Mouse (Mus musculus) lung, adult 2 months (tissue): ENCODE measurements around the gene Fam166a. TPM values are rescaled to one million over a fixed set of nuclear protein-coding genes. Genes with fewer than 3 reads are reported as not detected.
A peak's percentile ranks its signal among the peaks of the same experiment; 100 is the strongest.

Source experiments
- DNase-seq: peaks from one replicate; pipeline ENCODE4 v3.0.0; 2022
- H3K4me1 ChIP-seq: fragments of 200-500 bp; 2 replicates; pipeline ENCODE4 v1.6.1; 2011; ENCODE audit warnings: low read length; ENCODE audit not compliant: control insufficient read depth, insufficient read depth
- H3K4me3 ChIP-seq: fragments of 200-500 bp; replicated peaks from 2 replicates; pipeline ENCODE3; 2011; ENCODE audit warnings: low read depth, mild to moderate bottlenecking, control low read depth, low read length; ENCODE audit errors: extremely low read depth
- CTCF ChIP-seq: fragments of 200-500 bp; IDR thresholded peaks from 2 replicates; pipeline ENCODE4 v1.5.1; 2011; ENCODE audit warnings: mild to moderate bottlenecking, low read length, control low read depth; ENCODE audit not compliant: insufficient read depth
- POLR2A ChIP-seq: fragments of 200-500 bp; IDR thresholded peaks from 2 replicates; pipeline ENCODE4 v1.6.1; 2011; ENCODE audit warnings: low read depth, mild to moderate bottlenecking, control low read depth, low read length, borderline replicate concordance; ENCODE audit errors: extremely low read depth
- WGBS: fragments of 180-500 bp; shearing (Covaris S2); methylation state at CpG from one replicate; pipeline ENCODE4 v1.1.7; 2018; 5-methylcytosine and 5-hydroxymethylcytosine counted together
- polyA plus RNA-seq: library from polyadenylated mRNA; depleted of rRNA; stranded (reverse); fragments of >200 nt; gene quantifications from 2 replicates; pipeline ENCODE4 v1.2.3, GENCODE M21; 2012; rRNA removed

The Fam166a gene
- polyA plus RNA-seq: 0.17 TPM in 1 of 2 replicates, not detected in the other

- DNase-seq: no peak
- no peak within 1 kb of the TSS for H3K4me3 ChIP-seq
- TF ChIP-seq POLR2A (no peak), CTCF (no peak)
- no peaks in the 10 kb centered on the region; the same call in 1 of the 2 replicates for H3K4me1 ChIP-seq
These were observed at the start of gene Fam166a for GRCm38 (mm10) chr2:25218445-25218844. Fam166a (plus strand) TSS chr2:25218745.

GRCm38 (mm10) chr2:25169778-25170177, 48.8 kb upstream of the Fam166a start:
- no peak overlapping the region for H3K4me3 ChIP-seq
- 56% methylated on average over 5 of the region's 5 CpGs for WGBS
- peak; percentile 10 for DNase-seq
- peaks cover 11% of the 10 kb centered on the region for H3K4me1 ChIP-seq
- TF ChIP-seq POLR2A (no peak), CTCF (no peak)

- no peak overlapping the region for H3K4me3 ChIP-seq
- 50% methylated on average over 10 of the region's 10 CpGs for WGBS
These were observed 48.0 kb upstream of the Fam166a start for GRCm38 (mm10) chr2:25170326-25171100.

GRCm38 (mm10) chr2:25171101-25171768, 47.3 kb upstream of the Fam166a start:
- Histone ChIP-seq H3K4me1 (peaks cover 21% of the 10 kb centered on the region), H3K4me3 (no peak overlapping the region)
- DNase-seq: no peak
- TF ChIP-seq CTCF (no peak), POLR2A (no peak)
- WGBS: 81% methylated on average over 6 of the region's 6 CpGs

More at GRCm38 (mm10) chr2:25170326-25171100, 48.0 kb upstream of the Fam166a start:
- peaks cover 14% of the 10 kb centered on the region for H3K4me1 ChIP-seq
- TF ChIP-seq CTCF (no peak), POLR2A (no peak)
- peak; percentile 28 for DNase-seq

- no peak for TF ChIP-seq CTCF
- TF ChIP-seq POLR2A: no peak
- Histone ChIP-seq H3K4me3 (no peak overlapping the region), H3K4me1 (peaks cover 26% of the 10 kb centered on the region)
- WGBS: 92% methylated on average over 1 of the region's 1 CpGs
- no peak for DNase-seq
These were observed 46.8 kb upstream of the Fam166a start for GRCm38 (mm10) chr2:25171769-25172153.

- TF ChIP-seq CTCF (no peak), POLR2A (no peak)
These were observed 45.9 kb upstream of the Fam166a start for GRCm38 (mm10) chr2:25172629-25173028.

GRCm38 (mm10) chr2:25173821-25174220, 44.7 kb upstream of the Fam166a start:
- TF ChIP-seq CTCF (no peak), POLR2A (no peak)
- 95% methylated on average over 4 of the region's 4 CpGs for WGBS
- peaks cover 33% of the 10 kb centered on the region for H3K4me1 ChIP-seq
- no peak overlapping the region for H3K4me3 ChIP-seq
- DNase-seq: no peak

More at GRCm38 (mm10) chr2:25172629-25173028, 45.9 kb upstream of the Fam166a start:
- H3K4me1 ChIP-seq: peaks cover 31% of the 10 kb centered on the region
- peak; percentile 38 for DNase-seq
- WGBS: 57% methylated on average over 8 of the region's 8 CpGs
- H3K4me3 ChIP-seq: no peak overlapping the region

- WGBS: 57% methylated on average over 7 of the region's 7 CpGs
- no peak overlapping the region for H3K4me3 ChIP-seq
- H3K4me1 ChIP-seq: peaks cover 33% of the 10 kb centered on the region
- no peak for DNase-seq
- TF ChIP-seq POLR2A (no peak), CTCF (no peak)
These were observed 43.5 kb upstream of the Fam166a start for GRCm38 (mm10) chr2:25174866-25175689.

GRCm38 (mm10) chr2:25175690-25176078, 42.9 kb upstream of the Fam166a start:
- no peak overlapping the region for H3K4me3 ChIP-seq
- WGBS: 91% methylated on average over 4 of the region's 4 CpGs
- TF ChIP-seq CTCF: no peak
- no peak for TF ChIP-seq POLR2A
- no peak for DNase-seq
- H3K4me1 ChIP-seq: peaks cover 29% of the 10 kb centered on the region
